Mouse (Mus musculus): ENCODE results near the gene Entpd3. TPM values are rescaled to one million over a fixed set of nuclear protein-coding genes. Genes with fewer than 3 reads are reported as not detected.
A peak's percentile ranks its signal among the peaks of the same experiment; 100 is the strongest.

Gene Entpd3
- polyA plus RNA-seq, 1 experiment: 1.3 TPM

GRCm38 (mm10) chr9:120571593-120572385 is 32.2 kb downstream of the Entpd3 start:
- Histone ChIP-seq H3K4me1 (ENCODE audit: control insufficient read depth, insufficient read depth, low read length) (no peaks in the 10 kb centered on the region), H3K4me3 (ENCODE audit: low read depth, low read length) (peak overlapping the region; percentile 95), H3K9me3 (replicated peaks; ENCODE audit: control insufficient read depth, insufficient read depth, low read length, poor library complexity, severe bottlenecking) (no peaks in the 10 kb centered on the region), H3K27me3 (ENCODE audit: control insufficient read depth, insufficient read depth, low read length, poor library complexity, severe bottlenecking) (no peaks in the 10 kb centered on the region), H3K27ac (ENCODE audit: insufficient read depth, low read length) (peak overlapping the region; percentile 35), H3K36me3 (ENCODE audit: control insufficient read depth, insufficient read depth, low read length, poor library complexity, severe bottlenecking) (peaks cover 40% of the 10 kb centered on the region), H3K9ac (ENCODE audit: low read depth, poor library complexity, severe bottlenecking) (peak overlapping the region; percentile 97)
- no peak for TF ChIP-seq CTCF (IDR thresholded peaks at IDR 0.05; ENCODE audit: low read depth, low read length)
- no peak for TF ChIP-seq EP300 (IDR thresholded peaks at IDR 0.05; ENCODE audit: insufficient read depth, low read depth, low read length)

- no peak overlapping the region for H3K4me3 ChIP-seq (ENCODE audit: low read depth, low read length)
- TF ChIP-seq EP300 (IDR thresholded peaks at IDR 0.05; ENCODE audit: insufficient read depth, low read depth, low read length) (no peak), CTCF (IDR thresholded peaks at IDR 0.05; ENCODE audit: low read depth, low read length) (peak; percentile 14)
- H3K36me3 ChIP-seq (ENCODE audit: control insufficient read depth, insufficient read depth, low read length, poor library complexity, severe bottlenecking): peaks cover 40% of the 10 kb centered on the region
- H3K4me1 ChIP-seq (ENCODE audit: control insufficient read depth, insufficient read depth, low read length): no peaks in the 10 kb centered on the region
- no peak overlapping the region for H3K9ac ChIP-seq (ENCODE audit: low read depth, poor library complexity, severe bottlenecking)
- no peaks in the 10 kb centered on the region for H3K9me3 ChIP-seq (replicated peaks; ENCODE audit: control insufficient read depth, insufficient read depth, low read length, poor library complexity, severe bottlenecking)
- H3K27ac ChIP-seq (ENCODE audit: insufficient read depth, low read length): peak overlapping the region; percentile 69
- no peaks in the 10 kb centered on the region for H3K27me3 ChIP-seq (ENCODE audit: control insufficient read depth, insufficient read depth, low read length, poor library complexity, severe bottlenecking)
Measured at GRCm38 (mm10) chr9:120575748-120576661, 36.4 kb downstream of the Entpd3 start.

GRCm38 (mm10) chr9:120576662-120577013 is 37.0 kb downstream of the Entpd3 start:
- TF ChIP-seq EP300 (IDR thresholded peaks at IDR 0.05; ENCODE audit: insufficient read depth, low read depth, low read length): no peak
- no peak for TF ChIP-seq CTCF (IDR thresholded peaks at IDR 0.05; ENCODE audit: low read depth, low read length)
- no peak for TF ChIP-seq POLR2A (IDR thresholded peaks at IDR 0.05; ENCODE audit: insufficient read depth, low read length)
- Histone ChIP-seq H3K4me3 (ENCODE audit: low read depth, low read length) (0 out of 2 replicates have a peak overlapping the region, but pooled peaks have one; percentile 9), H3K9me3 (replicated peaks; ENCODE audit: control insufficient read depth, insufficient read depth, low read length, poor library complexity, severe bottlenecking) (no peaks in the 10 kb centered on the region), H3K36me3 (ENCODE audit: control insufficient read depth, insufficient read depth, low read length, poor library complexity, severe bottlenecking) (peaks cover 40% of the 10 kb centered on the region), H3K4me1 (ENCODE audit: control insufficient read depth, insufficient read depth, low read length) (no peaks in the 10 kb centered on the region), H3K27me3 (ENCODE audit: control insufficient read depth, insufficient read depth, low read length, poor library complexity, severe bottlenecking) (no peaks in the 10 kb centered on the region), H3K27ac (ENCODE audit: insufficient read depth, low read length) (peak overlapping the region; percentile 55), H3K9ac (ENCODE audit: low read depth, poor library complexity, severe bottlenecking) (no peak overlapping the region)

GRCm38 (mm10) chr9:120577133-120577651 is 37.6 kb downstream of the Entpd3 start:
- no peak overlapping the region for H3K27ac ChIP-seq (ENCODE audit: insufficient read depth, low read length)
- peaks cover 36% of the 10 kb centered on the region for H3K36me3 ChIP-seq (ENCODE audit: control insufficient read depth, insufficient read depth, low read length, poor library complexity, severe bottlenecking)
- TF ChIP-seq CTCF (IDR thresholded peaks at IDR 0.05; ENCODE audit: low read depth, low read length) (no peak), EP300 (IDR thresholded peaks at IDR 0.05; ENCODE audit: insufficient read depth, low read depth, low read length) (0 out of 2 replicates have a peak, but pooled peaks have one; percentile 27), POLR2A (IDR thresholded peaks at IDR 0.05; ENCODE audit: insufficient read depth, low read length) (peak; percentile 49)
- H3K27me3 ChIP-seq (ENCODE audit: control insufficient read depth, insufficient read depth, low read length, poor library complexity, severe bottlenecking): no peaks in the 10 kb centered on the region
- no peaks in the 10 kb centered on the region for H3K9me3 ChIP-seq (replicated peaks; ENCODE audit: control insufficient read depth, insufficient read depth, low read length, poor library complexity, severe bottlenecking)
- no peaks in the 10 kb centered on the region for H3K4me1 ChIP-seq (ENCODE audit: control insufficient read depth, insufficient read depth, low read length)
- H3K9ac ChIP-seq (ENCODE audit: low read depth, poor library complexity, severe bottlenecking): peak overlapping the region; percentile 51
- peak overlapping the region; percentile 88 for H3K4me3 ChIP-seq (ENCODE audit: low read depth, low read length)

- no peak overlapping the region for H3K27ac ChIP-seq (ENCODE audit: insufficient read depth, low read length)
- H3K4me3 ChIP-seq (ENCODE audit: low read depth, low read length): peak overlapping the region; percentile 88
- H3K9me3 ChIP-seq (replicated peaks; ENCODE audit: control insufficient read depth, insufficient read depth, low read length, poor library complexity, severe bottlenecking): no peaks in the 10 kb centered on the region
- peaks cover 29% of the 10 kb centered on the region for H3K36me3 ChIP-seq (ENCODE audit: control insufficient read depth, insufficient read depth, low read length, poor library complexity, severe bottlenecking)
- H3K27me3 ChIP-seq (ENCODE audit: control insufficient read depth, insufficient read depth, low read length, poor library complexity, severe bottlenecking): no peaks in the 10 kb centered on the region
- no peak for TF ChIP-seq CTCF (IDR thresholded peaks at IDR 0.05; ENCODE audit: low read depth, low read length)
- TF ChIP-seq POLR2A (IDR thresholded peaks at IDR 0.05; ENCODE audit: insufficient read depth, low read length): no peak
- TF ChIP-seq EP300 (IDR thresholded peaks at IDR 0.05; ENCODE audit: insufficient read depth, low read depth, low read length): no peak
- H3K4me1 ChIP-seq (ENCODE audit: control insufficient read depth, insufficient read depth, low read length): no peaks in the 10 kb centered on the region
- H3K9ac ChIP-seq (ENCODE audit: low read depth, poor library complexity, severe bottlenecking): peak overlapping the region; percentile 51
Measured at GRCm38 (mm10) chr9:120577706-120578405, 38.2 kb downstream of the Entpd3 start.
